In the genomic region with DNA sequence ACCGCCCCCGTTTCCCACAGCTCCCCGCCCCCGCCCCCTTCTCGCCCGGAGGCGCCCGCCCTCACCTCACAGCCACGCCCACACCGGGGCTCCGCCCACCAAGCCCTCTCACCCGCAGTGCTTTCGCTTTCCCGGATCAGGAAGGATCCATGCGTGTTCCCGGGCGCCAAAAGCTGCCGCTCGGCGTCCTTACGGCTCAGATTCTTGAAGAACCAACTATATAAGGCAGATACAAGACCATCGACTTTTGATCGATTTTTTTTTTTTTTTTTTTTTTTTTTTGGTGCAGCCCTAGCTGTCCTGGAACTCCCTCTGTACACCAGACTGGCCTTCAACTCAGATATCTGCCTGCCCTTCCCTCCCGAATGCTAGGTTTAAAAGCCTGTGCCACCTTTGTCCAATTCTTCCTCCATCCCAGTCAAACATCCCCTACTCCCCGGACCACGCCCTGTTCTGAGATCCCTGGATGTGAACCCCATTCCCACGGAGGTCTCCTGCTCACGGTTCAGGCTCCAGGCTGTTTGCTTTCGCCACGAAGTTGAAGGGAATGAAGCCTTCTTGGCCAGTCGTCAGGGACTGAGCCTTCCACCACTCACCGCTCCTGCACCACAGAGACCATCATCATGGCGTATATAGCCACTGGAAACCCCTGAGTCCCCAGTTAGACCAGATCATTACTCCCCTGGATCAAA, we compare ENCODE assay signal across 8 mouse cellular contexts. TPM values are rescaled to one million over a fixed set of nuclear protein-coding genes. Genes with fewer than 3 reads are reported as not detected.
A peak's percentile ranks its signal among the peaks of the same experiment; 100 is the strongest.
DNase-seq lines count a peak whose midpoint lies in the region; ATAC-seq and TF ChIP-seq lines count a peak whose summit lies in the region.

No protein-coding gene starts in this region.

- TF ChIP-seq CTCF in testis, adult 2 months (IDR thresholded peaks at IDR 0.05; ENCODE audit: control insufficient read depth, insufficient read depth, insufficient replicate concordance, low read depth, low read length) = no peak

- no peaks in the 10 kb centered on the region for H3K27me3 ChIP-seq in forebrain, embryonic 15.5 days
- H3K27me3 ChIP-seq in neural tube, embryonic 14.5 days (ENCODE audit: control insufficient read depth, insufficient read depth, low read length) = no peaks in the 10 kb centered on the region
- no peaks in the 10 kb centered on the region for H3K27me3 ChIP-seq in testis, adult 2 months (ENCODE audit: control insufficient read depth, insufficient read depth, low read length)

- peaks cover 12% of the 10 kb centered on the region for H3K4me1 ChIP-seq in forebrain, embryonic 15.5 days
- H3K4me1 ChIP-seq in neural tube, embryonic 14.5 days (ENCODE audit: control insufficient read depth, insufficient read depth, low read length) = peaks cover 2% of the 10 kb centered on the region; the same call in 1 of the 2 replicates
- H3K4me1 ChIP-seq in testis, adult 2 months (ENCODE audit: control insufficient read depth, insufficient read depth, low read length) = peaks cover 14% of the 10 kb centered on the region

- TF ChIP-seq POLR2A in testis, adult 2 months (IDR thresholded peaks at IDR 0.05; ENCODE audit: control insufficient read depth, low read depth, low read length) = peak; percentile 50; the same call in 1 of the 2 replicates

- intact Hi-C loops in heart, postnatal 25 days (cut with DNase I) = no loop called here

- no peaks in the 10 kb centered on the region for H3K9me3 ChIP-seq in forebrain, embryonic 15.5 days
- no peaks in the 10 kb centered on the region for H3K9me3 ChIP-seq in neural tube, embryonic 14.5 days (ENCODE audit: control insufficient read depth, low read length)

- H3K9ac ChIP-seq in forebrain, embryonic 15.5 days (replicated peaks) = peak overlapping the region; percentile 53
- peak overlapping the region; percentile 37 for H3K9ac ChIP-seq in neural tube, embryonic 14.5 days (replicated peaks; ENCODE audit: low read depth, low read length)

- ATAC-seq in forebrain, embryonic 15.5 days (replicated peaks) = peak; percentile 85
- peak; percentile 76 for ATAC-seq in neural tube, embryonic 14.5 days (ENCODE audit: low read depth)

- peak overlapping the region; percentile 47 for H3K4me3 ChIP-seq in forebrain, embryonic 15.5 days
- peak overlapping the region; percentile 30 for H3K4me3 ChIP-seq in neural tube, embryonic 14.5 days (ENCODE audit: low read depth, low read length)
- H3K4me3 ChIP-seq in testis, adult 2 months (ENCODE audit: control insufficient read depth, low read depth, low read length) = peak overlapping the region; percentile 73

- DNase-seq in ES-CJ7 (ENCODE audit: low read depth, low spot score) = peak; percentile 95
- DNase-seq in cerebellum, adult 18-20 months = peak; percentile 81 to 87
- peak; percentile 75 for DNase-seq in heart, postnatal 25 days (ENCODE audit: low spot score)
- peak; percentile 70 to 84 for DNase-seq in layer of hippocampus, adult 18-20 months (ENCODE audit: low spot score in 2 of 2)
- DNase-seq in lung, adult 18-20 months = peak; percentile 90 to 93

- 8% methylated on average over 33 of the region's 33 CpGs for WGBS in forebrain, embryonic 15.5 days
- 7% methylated on average over 30 of the region's 33 CpGs for WGBS in neural tube, embryonic 14.5 days

- peak overlapping the region; percentile 69 for H3K4me2 ChIP-seq in forebrain, embryonic 15.5 days (replicated peaks)
- peak overlapping the region; percentile 52 for H3K4me2 ChIP-seq in neural tube, embryonic 14.5 days (ENCODE audit: low read depth, low read length)

- no peaks in the 10 kb centered on the region for H3K36me3 ChIP-seq in forebrain, embryonic 15.5 days
- no peaks in the 10 kb centered on the region for H3K36me3 ChIP-seq in neural tube, embryonic 14.5 days (ENCODE audit: control insufficient read depth, insufficient read depth, low read length)
- no peaks in the 10 kb centered on the region for H3K36me3 ChIP-seq in testis, adult 2 months (ENCODE audit: control insufficient read depth, insufficient read depth, low read length)

- peak overlapping the region; percentile 46; the same call in 1 of the 2 replicates for H3K27ac ChIP-seq in forebrain, embryonic 15.5 days (replicated peaks)
- no peak overlapping the region for H3K27ac ChIP-seq in neural tube, embryonic 14.5 days (ENCODE audit: low read depth, low read length)
- peak overlapping the region; percentile 41 for H3K27ac ChIP-seq in testis, adult 2 months (ENCODE audit: control insufficient read depth, insufficient read depth, low read depth, low read length)

RNA-seq across cellular contexts. Expression of gene Hdac1, which starts 14.2 kb away (rescaled TPM):
- 119 and 130 TPM in 2 replicates for polyA plus RNA-seq in forebrain, embryonic 15.5 days (2015; fragmentation: Nextera tagmentation; extraction: Ambion mirVana)
- 10 to 100 TPM; 15.9 to 18.6 TPM for total RNA-seq in heart, postnatal 25 days (2021)
- 10 to 100 TPM; 36.9 to 43.0 TPM for total RNA-seq in layer of hippocampus, adult 18-20 months (2021)
- polyA plus RNA-seq in neural tube, embryonic 14.5 days (2014; fragmentation: Nextera tagmentation; extraction: Ambion mirVana) = 67.2 and 94.0 TPM in 2 replicates
- polyA plus RNA-seq in testis, adult 2 months (2012; rRNA removed) = 123 and 132 TPM in 2 replicates

RNA-seq across cellular contexts. Expression of gene Lck, which starts 16.8 kb away (rescaled TPM):
- 7.6 and 9.2 TPM in 2 replicates for polyA plus RNA-seq in forebrain, embryonic 15.5 days (2015; fragmentation: Nextera tagmentation; extraction: Ambion mirVana)
- 1 to 10 TPM in 1 of 2 experiments, under 1 TPM in 1; 0.47 to 1.2 TPM for total RNA-seq in heart, postnatal 25 days (2021)
- 1 to 10 TPM; 3.4 to 3.9 TPM for total RNA-seq in layer of hippocampus, adult 18-20 months (2021)
- polyA plus RNA-seq in neural tube, embryonic 14.5 days (2014; fragmentation: Nextera tagmentation; extraction: Ambion mirVana) = 10.0 and 10.5 TPM in 2 replicates
- polyA plus RNA-seq in testis, adult 2 months (2012; rRNA removed) = 1.8 and 2.5 TPM in 2 replicates

RNA-seq across cellular contexts. Expression of gene Fam167b, which starts 21.7 kb away (rescaled TPM):
- polyA plus RNA-seq in forebrain, embryonic 15.5 days (2015; fragmentation: Nextera tagmentation; extraction: Ambion mirVana) = 0.25 and 0.41 TPM in 2 replicates
- 1 to 10 TPM in 1 of 2 experiments, under 1 TPM in 1; 0.70 to 1.0 TPM for total RNA-seq in heart, postnatal 25 days (2021)
- under 1 TPM; 0.51 to 0.74 TPM for total RNA-seq in layer of hippocampus, adult 18-20 months (2021)
- not detected in 2 replicates for polyA plus RNA-seq in neural tube, embryonic 14.5 days (2014; fragmentation: Nextera tagmentation; extraction: Ambion mirVana)
- 0.19 TPM in 1 of 2 replicates, not detected in the other for polyA plus RNA-seq in testis, adult 2 months (2012; rRNA removed)

RNA-seq across cellular contexts. Expression of gene Marcksl1, which starts 43.3 kb away (rescaled TPM):
- 2,102 and 2,181 TPM in 2 replicates for polyA plus RNA-seq in forebrain, embryonic 15.5 days (2015; fragmentation: Nextera tagmentation; extraction: Ambion mirVana)
- total RNA-seq in heart, postnatal 25 days (2021) = 1 to 10 TPM; 6.8 to 7.8 TPM
- total RNA-seq in layer of hippocampus, adult 18-20 months (2021) = 10 to 100 TPM; 72.5 to 76.6 TPM
- 1,581 and 1,634 TPM in 2 replicates for polyA plus RNA-seq in neural tube, embryonic 14.5 days (2014; fragmentation: Nextera tagmentation; extraction: Ambion mirVana)
- 55.6 and 69.9 TPM in 2 replicates for polyA plus RNA-seq in testis, adult 2 months (2012; rRNA removed)

RNA-seq across cellular contexts. Expression of gene Eif3i, which starts 43.8 kb away (rescaled TPM):
- polyA plus RNA-seq in forebrain, embryonic 15.5 days (2015; fragmentation: Nextera tagmentation; extraction: Ambion mirVana) = 223 and 225 TPM in 2 replicates
- total RNA-seq in heart, postnatal 25 days (2021) = 100 to 1,000 TPM; 119 to 129 TPM
- total RNA-seq in layer of hippocampus, adult 18-20 months (2021) = 100 to 1,000 TPM; 127 to 131 TPM
- 206 and 221 TPM in 2 replicates for polyA plus RNA-seq in neural tube, embryonic 14.5 days (2014; fragmentation: Nextera tagmentation; extraction: Ambion mirVana)
- polyA plus RNA-seq in testis, adult 2 months (2012; rRNA removed) = 204 and 221 TPM in 2 replicates
